Mouse (Mus musculus): ENCODE results near the gene Ntsr1.

Gene Ntsr1

GRCm38 (mm10) chr2:180556470-180556869 lies 56.7 kb downstream of the Ntsr1 start:
- DNase-seq (ENCODE audit: inconsistent age in 2 of 2, low spot score in 1 of 2): no peak

GRCm38 (mm10) chr2:180560245-180560644 lies 60.5 kb downstream of the Ntsr1 start:
- peak in 1 of 2 experiments; percentile 37 for DNase-seq (ENCODE audit: inconsistent age in 2 of 2, low spot score in 1 of 2)

GRCm38 (mm10) chr2:180562146-180562545 lies 62.4 kb downstream of the Ntsr1 start:
- DNase-seq (ENCODE audit: inconsistent age in 2 of 2, low spot score in 1 of 2): no peak

GRCm38 (mm10) chr2:180563296-180563695 lies 63.5 kb downstream of the Ntsr1 start:
- no peak for DNase-seq (ENCODE audit: inconsistent age in 2 of 2, low spot score in 1 of 2)

- DNase-seq (ENCODE audit: inconsistent age in 2 of 2, low spot score in 1 of 2): no peak
Observed at GRCm38 (mm10) chr2:180563841-180564240, 64.1 kb downstream of the Ntsr1 start.

- DNase-seq (ENCODE audit: inconsistent age in 2 of 2, low spot score in 1 of 2): peak; percentile 65 to 85
Observed at GRCm38 (mm10) chr2:180566240-180566913, 66.6 kb downstream of the Ntsr1 start.

- peak; percentile 41 to 81 for DNase-seq (ENCODE audit: inconsistent age in 2 of 2, low spot score in 1 of 2)
Observed at GRCm38 (mm10) chr2:180569028-180569643, 69.4 kb downstream of the Ntsr1 start.

GRCm38 (mm10) chr2:180576482-180576881 lies 76.7 kb downstream of the Ntsr1 start:
- DNase-seq (ENCODE audit: inconsistent age in 2 of 2, low spot score in 1 of 2): peak; percentile 53 to 64

- DNase-seq (ENCODE audit: inconsistent age in 2 of 2, low spot score in 1 of 2): peak; percentile 70 to 87
Observed at GRCm38 (mm10) chr2:180578686-180579085, 78.9 kb downstream of the Ntsr1 start.

- DNase-seq (ENCODE audit: inconsistent age in 2 of 2, low spot score in 1 of 2): peak in 1 of 2 experiments; percentile 48
Observed at GRCm38 (mm10) chr2:180581002-180581401, 81.2 kb downstream of the Ntsr1 start, which contains the start of gene Mrgbp. Gene Mrgbp, plus strand, starts transcription at chr2:180581304.

- DNase-seq (ENCODE audit: inconsistent age in 2 of 2, low spot score in 1 of 2): peak; percentile 98 to 99
Observed at GRCm38 (mm10) chr2:180582481-180583153, 82.8 kb downstream of the Ntsr1 start.

- peak; percentile 32 to 59 for DNase-seq (ENCODE audit: inconsistent age in 2 of 2, low spot score in 1 of 2)
Observed at GRCm38 (mm10) chr2:180583154-180583507, 83.4 kb downstream of the Ntsr1 start.

GRCm38 (mm10) chr2:180588736-180589122 lies 89.0 kb downstream of the Ntsr1 start:
- DNase-seq (ENCODE audit: inconsistent age in 2 of 2, low spot score in 1 of 2): no peak

- DNase-seq (ENCODE audit: inconsistent age in 2 of 2, low spot score in 1 of 2): peak; percentile 87 to 96
Observed at GRCm38 (mm10) chr2:180589123-180589831, 89.5 kb downstream of the Ntsr1 start, which contains the start of gene Ogfr. Gene Ogfr, plus strand, starts transcription at chr2:180589245.

Measured in adrenal gland, adult (tissue).